Mouse (Mus musculus): ENCODE measurements around the gene Plekhh2.
"Not testable (repeated sequence)": the region's sequence is repeated elsewhere in the genome, so short reads cannot be mapped to it uniquely, and the experiment has no call there.

Plekhh2 gene

GRCm38 (mm10) chr17:84512516-84513085, 906 bp downstream of the Plekhh2 start:
- DNase-seq, result no peak

- no peak for DNase-seq
Observed at GRCm38 (mm10) chr17:84515901-84516300, 4.2 kb downstream of the Plekhh2 start.

- no peak for DNase-seq
Observed at GRCm38 (mm10) chr17:84519346-84519745, 7.7 kb downstream of the Plekhh2 start.

- no peak for DNase-seq
Observed at GRCm38 (mm10) chr17:84520057-84520456, 8.4 kb downstream of the Plekhh2 start.

- DNase-seq, result no peak
Observed at GRCm38 (mm10) chr17:84529356-84529755, 17.7 kb downstream of the Plekhh2 start.

GRCm38 (mm10) chr17:84530202-84530796, 18.6 kb downstream of the Plekhh2 start:
- DNase-seq, result no peak

- DNase-seq, result no peak
Observed at GRCm38 (mm10) chr17:84532909-84533499, 21.3 kb downstream of the Plekhh2 start.

- no peak for DNase-seq
Observed at GRCm38 (mm10) chr17:84533841-84534240, 22.1 kb downstream of the Plekhh2 start.

- DNase-seq, result no peak
Observed at GRCm38 (mm10) chr17:84534632-84535031, 22.9 kb downstream of the Plekhh2 start.

- DNase-seq, result no peak
Observed at GRCm38 (mm10) chr17:84535226-84535625, 23.5 kb downstream of the Plekhh2 start.

- no peak for DNase-seq
Observed at GRCm38 (mm10) chr17:84537301-84537700, 25.6 kb downstream of the Plekhh2 start.

GRCm38 (mm10) chr17:84537966-84538365, 26.3 kb downstream of the Plekhh2 start:
- DNase-seq, result no peak

GRCm38 (mm10) chr17:84540603-84541002, 28.9 kb downstream of the Plekhh2 start:
- DNase-seq, result no peak

GRCm38 (mm10) chr17:84550902-84551877, 39.5 kb downstream of the Plekhh2 start:
- no peak for DNase-seq

GRCm38 (mm10) chr17:84552230-84552629, 40.5 kb downstream of the Plekhh2 start:
- no peak for DNase-seq

- not testable (repeated sequence) for DNase-seq
Observed at GRCm38 (mm10) chr17:84564264-84564663, 52.6 kb downstream of the Plekhh2 start.

GRCm38 (mm10) chr17:84565762-84566161, 54.1 kb downstream of the Plekhh2 start:
- no peak for DNase-seq

- no peak for DNase-seq
Observed at GRCm38 (mm10) chr17:84566773-84567555, 55.3 kb downstream of the Plekhh2 start.

GRCm38 (mm10) chr17:84568807-84569206, 57.1 kb downstream of the Plekhh2 start:
- no peak for DNase-seq

GRCm38 (mm10) chr17:84569770-84570169, 58.1 kb downstream of the Plekhh2 start:
- no peak for DNase-seq

- DNase-seq, result no peak
Observed at GRCm38 (mm10) chr17:84571629-84572028, 59.9 kb downstream of the Plekhh2 start.

GRCm38 (mm10) chr17:84573305-84573704, 61.6 kb downstream of the Plekhh2 start:
- DNase-seq, result no peak

All from right cerebral cortex, postnatal 25 days (tissue).